ENCODE assay signal across 23 mouse cellular contexts in the genomic region with DNA sequence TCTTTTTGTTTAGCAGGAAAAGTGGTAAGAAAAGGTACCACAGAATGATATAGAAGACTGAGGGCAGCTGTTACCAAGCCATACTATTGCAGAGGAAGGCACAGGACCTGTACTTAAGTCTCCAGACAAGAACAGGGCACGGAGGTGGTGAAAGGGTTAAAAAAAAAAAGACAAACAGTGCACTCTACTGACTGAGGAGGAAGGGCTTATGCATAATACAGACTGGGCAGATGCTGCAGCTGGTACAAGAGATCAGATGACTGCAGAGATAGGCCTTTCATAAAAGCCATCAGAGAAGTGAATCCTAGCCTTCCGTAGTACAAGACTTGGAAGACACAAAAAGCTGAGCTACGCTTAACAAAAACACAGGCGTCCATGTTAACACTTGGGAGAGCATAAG. TPM values are rescaled to one million over a fixed set of nuclear protein-coding genes. Genes with fewer than 3 reads are reported as not detected.
DNase-seq lines count a peak whose midpoint lies in the region; ATAC-seq lines count a peak whose summit lies in the region.
"Had no signal": no experiment of that assay in that cellular context is flagged by ENCODE, and none has a peak within 500 bp of the region (broad histone marks: within the 10 kb centered on the region; RNA-seq: fewer than 3 reads in every experiment).

No protein-coding gene starts in this region.

- ATAC-seq in heart, embryonic 13.5 days (ENCODE audit: extremely low read depth, insufficient number of reproducible peaks, low FRiP score, low TSS enrichment): no peak
- 0 out of 2 replicates have a peak, but pooled peaks have one; percentile 44 for ATAC-seq in midbrain, embryonic 11.5 days (ENCODE audit: low FRiP score)
- no peak for ATAC-seq in midbrain, embryonic 13.5 days
- ATAC-seq in megakaryocyte progenitor cell, adult 5-6 weeks (replicated peaks; ENCODE audit: poor library complexity): 0 out of 2 replicates have a peak, but pooled peaks have one; percentile 20
- ATAC-seq: activated CD4-positive, CD25-positive, alpha-beta regulatory T cell, adult 4 months; inflammation-experienced regulatory T-cells, adult 6 months; midbrain, embryonic 15.5 days had no signal

- no peak overlapping the region for H3K27ac ChIP-seq in heart, embryonic 13.5 days (replicated peaks)
- H3K27ac ChIP-seq in midbrain, embryonic 11.5 days (ENCODE audit: low read depth, low read length): no peak overlapping the region
- no peak overlapping the region for H3K27ac ChIP-seq in midbrain, embryonic 13.5 days
- H3K27ac ChIP-seq: embryonic facial prominence, embryonic 10.5 days; embryonic facial prominence, embryonic 15.5 days; heart, embryonic 10.5 days; hindbrain, embryonic 15.5 days; liver, embryonic 14.5 days; lung, embryonic 15.5 days; midbrain, embryonic 15.5 days; neural tube, embryonic 15.5 days; stomach, postnatal 0 days had no signal

- intact Hi-C loops in heart, postnatal 25 days (cut with DNase I): no loop called here

- peak overlapping the region; percentile 43 for H3K4me2 ChIP-seq in heart, embryonic 13.5 days
- no peak overlapping the region for H3K4me2 ChIP-seq in midbrain, embryonic 11.5 days
- H3K4me2 ChIP-seq in midbrain, embryonic 13.5 days (replicated peaks): no peak overlapping the region
- H3K4me2 ChIP-seq: embryonic facial prominence, embryonic 15.5 days; hindbrain, embryonic 15.5 days; lung, embryonic 15.5 days; midbrain, embryonic 15.5 days; neural tube, embryonic 15.5 days had no signal

- H3K27me3 ChIP-seq in heart, embryonic 13.5 days (replicated peaks): no peaks in the 10 kb centered on the region
- H3K27me3 ChIP-seq in midbrain, embryonic 11.5 days (ENCODE audit: control insufficient read depth, insufficient read depth, low read length): no peaks in the 10 kb centered on the region
- no peaks in the 10 kb centered on the region for H3K27me3 ChIP-seq in midbrain, embryonic 13.5 days
- H3K27me3 ChIP-seq: CH12.LX; embryonic facial prominence, embryonic 15.5 days; hindbrain, embryonic 15.5 days; lung, embryonic 15.5 days; midbrain, embryonic 15.5 days; neural tube, embryonic 15.5 days had no signal

- no peak for DNase-seq in heart, postnatal 25 days (ENCODE audit: low spot score)
- peak; percentile 65 for DNase-seq in midbrain, embryonic 11.5 days (ENCODE audit: low spot score, missing footprints)
- no peak for DNase-seq in T-cell, adult 2 months (ENCODE audit: low spot score)
- DNase-seq in urinary bladder, postnatal 4 days (ENCODE audit: low spot score in 2 of 2): no peak
- DNase-seq: gastrocnemius, postnatal 14 days; kidney, adult 11 months; thymus, adult 18-20 months; thymus, postnatal 36 days had no signal

- H3K9ac ChIP-seq in heart, embryonic 13.5 days: no peak overlapping the region
- no peak overlapping the region for H3K9ac ChIP-seq in midbrain, embryonic 11.5 days (ENCODE audit: low read length)
- no peak overlapping the region for H3K9ac ChIP-seq in midbrain, embryonic 13.5 days (replicated peaks)
- H3K9ac ChIP-seq: embryonic facial prominence, embryonic 15.5 days; hindbrain, embryonic 15.5 days; liver, embryonic 14.5 days; lung, embryonic 15.5 days; midbrain, embryonic 15.5 days; neural tube, embryonic 15.5 days had no signal

- WGBS in heart, embryonic 13.5 days: 76% methylated on average over 4 of the region's 4 CpGs
- 71% methylated on average over 4 of the region's 4 CpGs for WGBS in midbrain, embryonic 11.5 days
- 57% methylated on average over 4 of the region's 4 CpGs for WGBS in midbrain, embryonic 13.5 days

- no peaks in the 10 kb centered on the region; the same call in none of the 2 replicates for H3K36me3 ChIP-seq in heart, embryonic 13.5 days
- H3K36me3 ChIP-seq in midbrain, embryonic 11.5 days (ENCODE audit: control insufficient read depth, insufficient read depth, low read length): no peaks in the 10 kb centered on the region
- no peaks in the 10 kb centered on the region for H3K36me3 ChIP-seq in midbrain, embryonic 13.5 days
- H3K36me3 ChIP-seq: embryonic facial prominence, embryonic 15.5 days; heart, embryonic 10.5 days; hindbrain, embryonic 15.5 days; lung, embryonic 15.5 days; midbrain, embryonic 15.5 days; neural tube, embryonic 15.5 days had no signal

- H3K9me3 ChIP-seq in heart, embryonic 13.5 days: no peaks in the 10 kb centered on the region
- no peaks in the 10 kb centered on the region for H3K9me3 ChIP-seq in midbrain, embryonic 11.5 days (ENCODE audit: control insufficient read depth, low read length)
- H3K9me3 ChIP-seq in midbrain, embryonic 13.5 days: no peaks in the 10 kb centered on the region
- H3K9me3 ChIP-seq: embryonic facial prominence, embryonic 10.5 days; embryonic facial prominence, embryonic 15.5 days; heart, embryonic 10.5 days; hindbrain, embryonic 15.5 days; lung, embryonic 15.5 days; midbrain, embryonic 15.5 days; neural tube, embryonic 15.5 days had no signal

- H3K4me1 ChIP-seq in heart, embryonic 13.5 days: peaks cover 56% of the 10 kb centered on the region
- H3K4me1 ChIP-seq in midbrain, embryonic 11.5 days (ENCODE audit: control insufficient read depth, insufficient read depth, low read length): peaks cover 5% of the 10 kb centered on the region; the same call in 1 of the 2 replicates
- peaks cover 21% of the 10 kb centered on the region for H3K4me1 ChIP-seq in midbrain, embryonic 13.5 days (replicated peaks)

- H3K4me3 ChIP-seq in heart, embryonic 13.5 days: no peak overlapping the region
- H3K4me3 ChIP-seq in midbrain, embryonic 11.5 days (ENCODE audit: low read depth, low read length): no peak overlapping the region
- H3K4me3 ChIP-seq in midbrain, embryonic 13.5 days (replicated peaks): no peak overlapping the region
- H3K4me3 ChIP-seq: embryonic facial prominence, embryonic 10.5 days; embryonic facial prominence, embryonic 15.5 days; heart, embryonic 10.5 days; hindbrain, embryonic 15.5 days; lung, embryonic 15.5 days; midbrain, embryonic 15.5 days; neural tube, embryonic 15.5 days had no signal

RNA-seq across cellular contexts. Expression of a gene that starts 28.2 kb away (rescaled TPM):
- polyA plus RNA-seq in heart, embryonic 13.5 days (2015; fragmentation: Nextera tagmentation; extraction: Ambion mirVana): 10.6 and 11.1 TPM in 2 replicates
- 10 to 100 TPM; 25.0 to 28.2 TPM for total RNA-seq in heart, postnatal 25 days (2021)
- 6.0 and 6.2 TPM in 2 replicates for polyA plus RNA-seq in midbrain, embryonic 11.5 days (2014; fragmentation: Nextera tagmentation; extraction: Ambion mirVana)
- polyA plus RNA-seq in midbrain, embryonic 13.5 days (2015; fragmentation: Nextera tagmentation; extraction: Ambion mirVana): 4.8 and 5.1 TPM in 2 replicates
- 5.2 and 6.1 TPM in 2 replicates for total RNA-seq in megakaryocyte progenitor cell, adult 5-6 weeks (2015)
- total RNA-seq in megakaryocyte progenitor cell, adult 5-6 weeks (2017): 5.6 and 6.3 TPM in 2 replicates

Comparison
In these comparisons a context has a peak if more than half of its experiments do, and no peak if none do; other contexts are left out.
1. ATAC-seq: peak in midbrain, embryonic 11.5 days (single experiment) and megakaryocyte progenitor cell, adult 5-6 weeks (single experiment); none in heart, embryonic 13.5 days (single experiment) and midbrain, embryonic 13.5 days (single experiment).